Mouse (Mus musculus): ENCODE measurements at regions not wholly inside any gene's neighbourhood (a gene's known extent, or its start where the extent isn't known, plus 50 kb on each side); places are given as distances from the start of the nearest gene placed in this dataset.

DNA sequence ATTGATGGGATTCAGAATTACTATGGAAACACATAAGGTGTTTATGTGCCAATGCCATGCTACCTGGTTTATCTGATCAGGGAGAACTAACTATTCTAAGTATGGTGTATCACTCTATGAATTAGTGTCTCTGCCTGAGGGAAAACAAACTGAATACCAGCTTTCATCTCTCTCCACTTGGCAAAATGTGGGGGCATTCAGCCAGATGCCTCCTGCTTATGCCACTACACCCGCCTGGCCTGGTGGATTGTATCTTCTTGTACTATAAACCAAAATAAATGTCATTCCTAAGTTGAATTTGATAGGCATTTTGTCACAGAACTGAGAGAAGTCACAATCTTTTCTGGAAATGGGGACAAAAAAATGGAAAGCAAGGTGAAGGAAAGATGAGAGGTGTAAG, 450.6 kb downstream of the Nuf2 start:
- Histone ChIP-seq H3K27me3 (ENCODE audit: insufficient read depth, low read length) (no peaks in the 10 kb centered on the region), H3K4me1 (replicated peaks; ENCODE audit: low read depth, low read length) (no peaks in the 10 kb centered on the region), H3K9me3 (ENCODE audit: low read length) (no peaks in the 10 kb centered on the region), H3K4me3 (replicated peaks; ENCODE audit: low read length) (no peak overlapping the region), H3K36me3 (ENCODE audit: insufficient read depth, low read length) (no peaks in the 10 kb centered on the region)
- TF ChIP-seq NANOG (IDR thresholded peaks at IDR 0.05; ENCODE audit: borderline replicate concordance, low read length) (no peak), POU5F1 (IDR thresholded peaks at IDR 0.05; ENCODE audit: borderline replicate concordance, low read length) (no peak), CTCF (conservative IDR thresholded peaks at IDR 0.05; ENCODE audit: low read length) (no peak)

DNA sequence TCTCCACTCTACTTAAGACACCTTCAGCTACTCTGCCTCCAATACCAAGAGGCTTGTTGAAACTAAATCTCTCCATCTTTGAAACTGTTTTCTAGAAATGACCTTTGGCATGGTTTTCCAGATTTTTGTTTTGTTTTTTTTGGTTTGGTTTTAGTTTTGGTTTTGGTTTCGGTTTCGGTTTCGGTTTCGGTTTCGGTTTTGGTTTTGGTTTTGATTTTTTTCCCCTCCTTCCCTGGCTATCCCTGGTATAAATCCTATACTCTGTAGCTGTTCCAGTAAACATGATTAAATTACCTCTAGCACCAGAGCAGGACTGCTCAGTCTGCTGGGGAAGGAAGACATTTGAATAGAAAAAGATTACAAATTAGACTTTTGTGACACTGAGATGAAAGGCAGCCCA, 454.0 kb downstream of the Nuf2 start:
- Histone ChIP-seq H3K9me3 (ENCODE audit: low read length) (no peaks in the 10 kb centered on the region), H3K4me3 (replicated peaks; ENCODE audit: low read length) (no peak overlapping the region), H3K4me1 (replicated peaks; ENCODE audit: low read depth, low read length) (no peaks in the 10 kb centered on the region), H3K36me3 (ENCODE audit: insufficient read depth, low read length) (no peaks in the 10 kb centered on the region), H3K27me3 (ENCODE audit: insufficient read depth, low read length) (no peaks in the 10 kb centered on the region)
- no peak for TF ChIP-seq NANOG (IDR thresholded peaks at IDR 0.05; ENCODE audit: borderline replicate concordance, low read length)
- no peak for TF ChIP-seq CTCF (conservative IDR thresholded peaks at IDR 0.05; ENCODE audit: low read length)
- TF ChIP-seq POU5F1 (IDR thresholded peaks at IDR 0.05; ENCODE audit: borderline replicate concordance, low read length), result no peak

DNA sequence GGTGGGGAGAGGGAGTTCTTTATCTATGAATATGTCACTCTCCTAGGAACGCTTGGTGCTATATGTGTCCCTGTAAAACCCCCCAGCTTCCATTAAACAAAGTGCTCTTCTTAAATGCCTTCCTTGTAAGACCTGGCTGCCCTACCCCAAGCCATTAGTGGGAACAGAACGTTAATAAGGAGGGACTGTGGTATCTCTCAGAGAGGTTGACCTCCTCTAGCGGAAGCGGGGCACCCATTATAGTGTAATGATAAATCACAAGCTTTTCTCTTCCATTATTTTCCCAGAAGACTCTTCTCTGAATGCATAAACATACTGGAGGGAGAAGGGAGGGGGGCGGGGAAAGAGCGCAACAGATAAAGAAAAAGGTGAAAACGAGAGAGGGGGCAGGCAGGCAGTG, 455.3 kb downstream of the Nuf2 start:
- TF ChIP-seq NANOG (IDR thresholded peaks at IDR 0.05; ENCODE audit: borderline replicate concordance, low read length), result no peak
- TF ChIP-seq CTCF (conservative IDR thresholded peaks at IDR 0.05; ENCODE audit: low read length), result no peak
- TF ChIP-seq POU5F1 (IDR thresholded peaks at IDR 0.05; ENCODE audit: borderline replicate concordance, low read length), result no peak
- no peak overlapping the region for H3K4me3 ChIP-seq (replicated peaks; ENCODE audit: low read length)

DNA sequence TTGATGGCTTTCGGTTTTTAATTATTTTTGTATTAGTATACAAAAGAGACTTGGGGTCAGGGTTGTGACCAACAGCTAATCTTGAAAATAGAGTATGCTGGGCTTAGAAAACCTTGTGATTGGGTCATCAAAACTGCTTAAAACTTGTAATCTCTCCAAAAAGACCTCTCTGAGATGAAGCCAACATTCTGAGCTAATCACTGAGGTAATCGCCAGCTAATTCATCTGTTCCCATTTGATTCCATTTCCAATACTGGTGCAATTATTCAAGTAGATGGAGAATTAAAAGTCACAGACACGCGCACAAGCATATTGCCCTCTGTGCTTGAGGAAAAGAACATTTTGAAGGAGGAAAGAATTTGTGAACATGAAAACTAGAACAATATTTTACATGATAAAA, 459.9 kb downstream of the Nuf2 start:
- H3K36me3 ChIP-seq (ENCODE audit: insufficient read depth, low read length), result no peaks in the 10 kb centered on the region
- H3K27me3 ChIP-seq (ENCODE audit: insufficient read depth, low read length), result no peaks in the 10 kb centered on the region
- H3K4me1 ChIP-seq (replicated peaks; ENCODE audit: low read depth, low read length), result no peaks in the 10 kb centered on the region
- no peak overlapping the region for H3K4me3 ChIP-seq (replicated peaks; ENCODE audit: low read length)
- TF ChIP-seq CTCF (conservative IDR thresholded peaks at IDR 0.05; ENCODE audit: low read length), result no peak
- no peak for TF ChIP-seq NANOG (IDR thresholded peaks at IDR 0.05; ENCODE audit: borderline replicate concordance, low read length)
- TF ChIP-seq POU5F1 (IDR thresholded peaks at IDR 0.05; ENCODE audit: borderline replicate concordance, low read length), result no peak
- no peaks in the 10 kb centered on the region for H3K9me3 ChIP-seq (ENCODE audit: low read length)

More for the DNA sequence above, 455.3 kb downstream of the Nuf2 start:
- Histone ChIP-seq H3K4me1 (replicated peaks; ENCODE audit: low read depth, low read length) (no peaks in the 10 kb centered on the region), H3K27me3 (ENCODE audit: insufficient read depth, low read length) (no peaks in the 10 kb centered on the region), H3K9me3 (ENCODE audit: low read length) (no peaks in the 10 kb centered on the region), H3K36me3 (ENCODE audit: insufficient read depth, low read length) (no peaks in the 10 kb centered on the region)

DNA sequence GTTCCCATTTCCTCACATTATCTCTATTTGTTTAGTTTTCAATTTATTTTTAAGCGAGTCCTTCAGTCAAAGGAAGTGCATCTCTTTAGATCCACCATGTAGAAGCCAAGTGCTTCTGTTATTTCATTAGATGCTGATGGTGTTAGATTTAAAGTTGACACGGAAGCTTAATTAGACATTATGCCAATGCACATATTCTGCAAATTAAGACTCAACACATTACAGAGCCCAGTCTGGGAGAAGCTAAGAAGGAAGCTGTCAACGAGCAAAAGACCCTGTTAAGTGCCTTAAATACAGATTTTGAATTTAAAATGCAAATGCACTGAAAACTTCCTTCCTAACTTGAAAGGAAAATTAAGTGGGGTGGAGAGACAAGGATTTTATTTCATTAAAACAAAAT, 461.6 kb downstream of the Nuf2 start:
- H3K27me3 ChIP-seq (ENCODE audit: insufficient read depth, low read length), result no peaks in the 10 kb centered on the region
- H3K9me3 ChIP-seq (ENCODE audit: low read length), result no peaks in the 10 kb centered on the region
- no peaks in the 10 kb centered on the region for H3K36me3 ChIP-seq (ENCODE audit: insufficient read depth, low read length)
- TF ChIP-seq POU5F1 (IDR thresholded peaks at IDR 0.05; ENCODE audit: borderline replicate concordance, low read length) (no peak), NANOG (IDR thresholded peaks at IDR 0.05; ENCODE audit: borderline replicate concordance, low read length) (no peak), CTCF (conservative IDR thresholded peaks at IDR 0.05; ENCODE audit: low read length) (no peak)
- no peak overlapping the region for H3K4me3 ChIP-seq (replicated peaks; ENCODE audit: low read length)
- H3K4me1 ChIP-seq (replicated peaks; ENCODE audit: low read depth, low read length), result no peaks in the 10 kb centered on the region

DNA sequence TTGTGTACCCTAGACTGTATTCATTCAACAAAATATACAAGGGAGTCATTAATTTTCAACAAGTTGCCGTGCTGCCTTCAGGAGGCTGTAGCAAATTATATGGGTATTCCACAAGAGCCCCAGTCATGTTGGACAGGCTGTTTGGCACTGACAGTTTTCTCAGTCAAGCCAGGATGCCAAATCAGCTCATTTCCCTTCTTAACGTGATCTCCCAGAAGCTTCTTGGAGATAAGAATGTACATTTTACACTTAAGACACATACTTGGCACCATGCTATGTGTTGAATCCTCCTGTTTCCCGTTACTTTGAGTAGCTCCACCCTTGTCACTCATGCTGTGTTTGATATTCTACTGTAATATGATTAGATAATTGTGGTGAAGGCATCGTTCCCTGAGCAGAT, 464.5 kb downstream of the Nuf2 start:
- no peak for TF ChIP-seq NANOG (IDR thresholded peaks at IDR 0.05; ENCODE audit: borderline replicate concordance, low read length)
- no peak for TF ChIP-seq CTCF (conservative IDR thresholded peaks at IDR 0.05; ENCODE audit: low read length)
- no peak for TF ChIP-seq POU5F1 (IDR thresholded peaks at IDR 0.05; ENCODE audit: borderline replicate concordance, low read length)
- no peaks in the 10 kb centered on the region for H3K4me1 ChIP-seq (replicated peaks; ENCODE audit: low read depth, low read length)

DNA sequence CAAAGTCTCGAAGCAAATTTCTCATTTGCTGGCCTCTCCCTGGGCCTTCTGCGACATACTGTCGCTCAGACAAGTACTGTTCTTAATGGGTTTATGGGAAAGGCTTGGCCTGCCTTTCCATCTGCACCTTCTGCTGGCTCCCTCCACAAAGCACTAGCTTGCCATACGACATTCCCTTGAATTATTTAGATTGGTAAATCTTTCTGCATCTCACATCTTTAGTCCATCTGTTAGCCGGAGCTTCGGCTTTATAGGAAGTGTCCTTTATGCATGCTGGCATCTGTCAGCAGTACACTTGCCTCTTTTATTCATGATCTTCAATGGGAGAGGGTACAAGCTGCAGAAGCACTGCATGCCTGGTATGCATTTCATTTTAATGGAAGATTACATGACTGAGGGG, 470.6 kb downstream of the Nuf2 start:
- TF ChIP-seq POU5F1 (IDR thresholded peaks at IDR 0.05; ENCODE audit: borderline replicate concordance, low read length), result no peak
- TF ChIP-seq NANOG (IDR thresholded peaks at IDR 0.05; ENCODE audit: borderline replicate concordance, low read length), result no peak
- no peak for TF ChIP-seq CTCF (conservative IDR thresholded peaks at IDR 0.05; ENCODE audit: low read length)
- Histone ChIP-seq H3K4me1 (replicated peaks; ENCODE audit: low read depth, low read length) (no peaks in the 10 kb centered on the region), H3K36me3 (ENCODE audit: insufficient read depth, low read length) (no peaks in the 10 kb centered on the region), H3K9me3 (ENCODE audit: low read length) (no peaks in the 10 kb centered on the region), H3K4me3 (replicated peaks; ENCODE audit: low read length) (no peak overlapping the region), H3K27me3 (ENCODE audit: insufficient read depth, low read length) (no peaks in the 10 kb centered on the region)

More for the DNA sequence above, 464.5 kb downstream of the Nuf2 start:
- H3K4me3 ChIP-seq (replicated peaks; ENCODE audit: low read length), result no peak overlapping the region
- no peaks in the 10 kb centered on the region for H3K9me3 ChIP-seq (ENCODE audit: low read length)
- H3K36me3 ChIP-seq (ENCODE audit: insufficient read depth, low read length), result no peaks in the 10 kb centered on the region
- no peaks in the 10 kb centered on the region for H3K27me3 ChIP-seq (ENCODE audit: insufficient read depth, low read length)

DNA sequence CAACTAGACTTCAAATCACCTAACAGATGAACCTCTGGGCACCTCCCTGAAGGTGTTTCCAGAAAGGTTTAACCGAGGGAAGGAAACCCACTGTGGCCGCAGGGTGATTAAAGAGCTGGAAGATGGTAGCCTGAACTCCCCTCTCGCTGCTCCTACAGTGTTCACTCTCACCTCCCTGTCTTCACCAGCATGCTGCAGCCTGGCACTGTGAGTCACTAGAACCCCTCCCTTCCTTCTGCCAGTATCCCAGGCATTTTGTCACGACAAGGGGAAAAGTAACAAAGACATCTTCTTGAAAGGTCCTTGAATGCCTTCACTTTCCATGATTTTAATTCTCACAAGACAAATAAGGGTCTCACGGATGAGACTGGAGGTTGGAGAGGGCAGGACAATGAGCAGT, 471.1 kb downstream of the Nuf2 start:
- Histone ChIP-seq H3K4me1 (replicated peaks; ENCODE audit: low read depth, low read length) (no peaks in the 10 kb centered on the region), H3K36me3 (ENCODE audit: insufficient read depth, low read length) (no peaks in the 10 kb centered on the region), H3K9me3 (ENCODE audit: low read length) (no peaks in the 10 kb centered on the region), H3K27me3 (ENCODE audit: insufficient read depth, low read length) (no peaks in the 10 kb centered on the region), H3K4me3 (replicated peaks; ENCODE audit: low read length) (no peak overlapping the region)
- TF ChIP-seq POU5F1 (IDR thresholded peaks at IDR 0.05; ENCODE audit: borderline replicate concordance, low read length) (no peak), NANOG (IDR thresholded peaks at IDR 0.05; ENCODE audit: borderline replicate concordance, low read length) (no peak), CTCF (conservative IDR thresholded peaks at IDR 0.05; ENCODE audit: low read length) (no peak)

DNA sequence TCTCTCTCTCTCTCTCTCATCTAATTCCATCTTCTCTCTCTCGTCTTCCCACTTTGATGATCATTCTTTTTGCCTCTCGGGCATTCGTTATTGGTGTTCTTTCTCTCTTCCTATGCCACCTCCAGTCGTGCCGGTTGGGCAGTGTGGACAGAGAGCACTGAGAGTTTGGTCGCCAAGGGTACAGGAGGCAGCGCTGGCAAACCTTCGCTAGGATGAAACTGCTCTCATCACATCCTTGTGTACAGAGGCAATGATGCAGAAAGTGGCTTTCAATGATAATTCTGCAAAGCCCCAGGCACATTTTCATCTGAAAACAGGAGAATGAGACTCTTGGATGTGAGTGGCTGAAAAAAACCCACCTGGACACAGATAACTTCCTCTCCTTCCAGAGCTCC, 479.4 kb downstream of the Nuf2 start:
- TF ChIP-seq CTCF (conservative IDR thresholded peaks at IDR 0.05; ENCODE audit: low read length) (no peak), POU5F1 (IDR thresholded peaks at IDR 0.05; ENCODE audit: borderline replicate concordance, low read length) (no peak), NANOG (IDR thresholded peaks at IDR 0.05; ENCODE audit: borderline replicate concordance, low read length) (no peak)
- H3K36me3 ChIP-seq (ENCODE audit: insufficient read depth, low read length), result no peaks in the 10 kb centered on the region
- no peaks in the 10 kb centered on the region for H3K4me1 ChIP-seq (replicated peaks; ENCODE audit: low read depth, low read length)
- no peak overlapping the region for H3K4me3 ChIP-seq (replicated peaks; ENCODE audit: low read length)
- H3K9me3 ChIP-seq (ENCODE audit: low read length), result no peaks in the 10 kb centered on the region
- H3K27me3 ChIP-seq (ENCODE audit: insufficient read depth, low read length), result no peaks in the 10 kb centered on the region

Measured in E14TG2a.4 (cell line).